Mouse (Mus musculus): ENCODE measurements at regions not wholly inside any gene's neighbourhood (a gene's known extent, or its start where the extent isn't known, plus 50 kb on each side); places are given as distances from the start of the nearest gene placed in this dataset.

DNA sequence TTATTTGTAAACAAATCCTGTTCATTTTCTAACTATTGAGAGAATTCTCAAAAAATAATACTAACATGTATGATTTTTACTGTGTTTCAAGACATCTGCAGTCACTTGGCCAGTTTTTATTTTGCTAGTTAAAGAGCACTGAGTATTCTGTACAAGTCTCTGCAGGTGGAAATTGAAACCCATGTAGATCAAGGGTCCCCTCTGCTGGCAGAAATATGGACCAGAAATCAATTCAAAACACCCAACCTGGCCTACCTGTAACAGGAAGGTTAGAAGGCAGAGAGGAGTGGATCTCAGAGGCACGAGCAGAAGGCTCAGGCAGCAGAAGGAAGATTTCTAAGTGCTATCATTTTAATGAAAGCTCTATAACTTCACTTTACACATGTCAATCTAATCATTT lies 298.3 kb downstream of the Slc22a22 start:
- TF ChIP-seq CTCF (IDR thresholded peaks at IDR 0.05; ENCODE audit: borderline replicate concordance, insufficient read depth, low read depth, low read length) = no peak
- TF ChIP-seq POLR2A (IDR thresholded peaks at IDR 0.05; ENCODE audit: borderline replicate concordance, insufficient read depth, low read length) = no peak
